Mouse (Mus musculus) liver (tissue): ENCODE data around the gene Rnf151.
"Not testable (repeated sequence)": the region's sequence is repeated elsewhere in the genome, so short reads cannot be mapped to it uniquely, and the experiment has no call there.

Source experiments
- DNase-seq: peaks from one replicate; pipeline ENCODE4 v3.0.0-alpha.2; 2020; ENCODE audit warnings: mixed read lengths

Gene Rnf151

DNA sequence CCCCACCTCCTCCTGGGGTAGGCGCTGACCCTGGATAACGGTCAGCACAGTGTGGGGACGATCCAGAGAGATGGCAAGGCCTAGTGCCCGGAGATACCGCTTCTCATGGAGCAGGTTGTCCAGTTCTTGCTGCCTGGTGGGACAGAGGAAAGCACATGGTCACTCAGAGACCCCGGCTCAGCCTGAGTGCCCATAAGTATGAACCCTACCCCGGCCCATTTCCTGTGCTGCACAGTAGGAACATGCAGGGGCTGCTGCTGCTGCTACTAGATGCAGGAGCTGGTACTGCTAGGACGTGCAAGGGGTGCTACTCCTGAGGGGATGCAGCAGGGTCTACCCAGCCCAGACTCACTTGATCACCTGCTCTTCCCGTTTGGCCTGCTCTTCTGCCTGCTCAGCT lies 16.6 kb downstream of the Rnf151 start:
- no peak for DNase-seq

DNA sequence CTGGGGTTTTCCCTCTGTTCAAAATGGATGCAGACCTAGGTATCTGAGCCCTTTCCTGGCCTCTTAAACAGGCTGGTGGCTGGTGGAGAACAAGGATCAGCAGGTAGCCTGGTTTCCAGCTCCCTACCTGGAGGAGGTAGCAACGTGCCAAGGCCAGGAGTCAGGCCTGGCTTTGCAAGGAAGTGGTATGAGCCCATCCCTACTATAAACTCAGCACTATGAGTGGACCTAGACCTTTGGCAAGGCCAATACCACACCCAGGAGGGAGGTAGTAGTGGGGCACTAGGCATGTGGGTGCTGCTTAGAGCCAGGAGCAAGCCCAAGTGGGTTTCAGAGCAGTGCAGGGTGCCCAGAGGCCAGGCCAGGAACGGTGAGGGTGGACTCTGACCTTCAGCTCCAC lies 18.4 kb downstream of the Rnf151 start:
- DNase-seq: no peak

GRCm38 (mm10) chr17:24698715-24699114 lies 19.1 kb downstream of the Rnf151 start:
- no peak for DNase-seq

- DNase-seq: no peak
Measured at GRCm38 (mm10) chr17:24697985-24698384, 19.9 kb downstream of the Rnf151 start.

DNA sequence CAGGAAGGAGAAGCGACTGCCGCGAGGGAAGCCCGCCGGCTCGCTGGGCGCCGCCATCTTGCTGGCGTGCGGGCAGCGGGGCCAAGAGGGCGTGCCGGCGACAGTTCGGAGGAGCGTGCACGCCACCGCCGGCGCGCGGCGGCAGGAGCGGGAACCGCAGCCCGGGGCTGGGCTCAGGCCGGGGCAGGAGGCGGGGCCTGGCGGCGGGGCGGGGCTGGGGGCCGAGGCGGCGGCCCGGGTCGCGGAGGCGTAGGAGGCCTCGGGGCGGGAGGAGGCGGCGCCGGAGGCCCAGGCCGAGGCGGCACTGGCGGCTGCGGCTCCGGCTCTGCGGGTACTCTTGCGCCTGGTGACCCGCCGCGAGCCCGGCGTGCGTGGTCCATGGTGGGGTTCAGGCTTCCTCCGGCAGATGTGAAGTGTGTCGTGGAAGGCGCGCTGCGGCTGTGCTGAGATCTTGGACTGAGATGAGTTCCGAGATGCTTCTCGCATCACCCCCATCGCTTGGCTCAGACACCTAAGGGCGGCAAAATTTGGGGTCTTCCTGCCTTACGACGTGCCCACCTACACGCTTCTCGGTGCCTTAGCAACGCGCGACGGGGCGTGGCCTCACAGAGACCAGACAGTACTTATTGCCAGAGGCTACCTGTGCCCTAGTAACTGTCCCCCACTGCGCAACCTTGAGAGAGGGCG lies 21.7 kb downstream of the Rnf151 start, which contains the start of the genes Gfer and Noxo1:
Gfer (minus strand) TSS at position 146 of the 687 bp plus-strand sequence.
Noxo1 (plus strand) TSS at position 224 of the 687 bp plus-strand sequence.
- peak; percentile 96 for DNase-seq

GRCm38 (mm10) chr17:24695326-24696010 lies 22.4 kb downstream of the Rnf151 start:
- DNase-seq: no peak

GRCm38 (mm10) chr17:24692385-24692784 lies 25.5 kb downstream of the Rnf151 start:
- no peak for DNase-seq

GRCm38 (mm10) chr17:24689251-24690081 lies 28.4 kb downstream of the Rnf151 start, which contains the start of gene Syngr3:
Gene Syngr3 (minus strand): TSS chr17:24689955.
- no peak for DNase-seq

GRCm38 (mm10) chr17:24687599-24687998 lies 30.3 kb downstream of the Rnf151 start:
- no peak for DNase-seq

DNA sequence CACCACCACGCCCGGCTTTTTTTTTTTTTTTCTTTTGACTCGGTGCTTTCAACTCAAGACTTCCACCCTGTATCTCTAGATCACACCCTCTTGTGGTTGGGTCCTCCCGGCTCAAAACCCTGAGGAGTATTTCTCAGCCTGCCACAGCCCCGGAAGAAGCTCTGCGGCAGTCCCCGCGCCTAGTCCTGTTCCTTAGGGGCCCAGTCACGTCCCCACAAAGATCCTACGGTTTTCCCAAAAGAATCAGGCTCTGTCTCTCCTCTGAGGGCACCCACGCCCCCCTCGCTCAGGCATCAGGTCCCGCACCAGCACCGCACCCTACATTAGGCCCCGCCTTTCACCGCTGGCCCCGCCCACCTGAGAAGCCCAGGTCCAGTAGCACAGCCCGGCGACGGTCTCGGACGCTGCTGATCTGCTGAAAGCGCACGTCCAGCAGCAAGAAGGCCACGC lies 30.7 kb downstream of the Rnf151 start:
- peak; percentile 80 for DNase-seq

DNA sequence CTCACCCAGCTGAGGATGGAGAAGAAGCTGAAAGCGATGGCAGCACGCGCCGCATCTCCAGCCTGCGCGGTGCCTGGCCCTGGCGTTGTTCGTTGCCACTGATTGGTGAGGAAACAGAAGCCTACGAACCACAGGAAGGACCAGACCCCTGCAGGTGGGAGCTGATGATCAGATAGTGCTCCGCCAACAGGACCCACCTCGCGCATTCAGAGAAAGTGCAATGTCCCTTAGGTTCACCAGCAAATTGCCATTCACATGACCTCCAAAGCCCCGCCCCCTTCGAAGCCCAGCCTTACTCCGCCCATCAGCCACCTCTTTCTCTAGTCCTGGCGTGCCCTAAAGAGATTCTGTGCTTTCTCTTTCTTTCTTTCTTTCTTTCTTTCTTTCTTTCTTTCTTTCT lies 31.3 kb downstream of the Rnf151 start:
- peak; percentile 78 for DNase-seq

- DNase-seq: no peak
Measured at GRCm38 (mm10) chr17:24677500-24678080, 40.3 kb downstream of the Rnf151 start.

DNA sequence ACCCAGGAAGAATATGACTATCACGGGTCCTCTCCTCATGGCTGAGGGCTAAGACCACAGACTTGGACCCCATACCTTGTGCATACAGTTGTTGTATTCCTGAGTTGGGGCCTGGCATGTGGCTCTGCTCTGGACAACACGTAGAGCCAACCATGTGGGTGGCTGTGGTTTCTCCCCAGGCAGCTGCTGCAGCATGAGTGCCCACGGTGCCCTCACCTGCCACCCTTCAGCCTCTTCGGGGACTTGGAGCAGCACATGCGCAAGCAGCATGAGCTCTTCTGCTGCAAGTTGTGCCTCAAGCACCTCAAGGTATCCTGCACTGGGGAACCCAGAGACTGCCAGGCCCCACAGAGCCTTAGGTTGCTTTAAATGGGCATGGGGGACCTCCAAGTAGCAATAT lies 41.0 kb downstream of the Rnf151 start:
- no peak for DNase-seq

DNA sequence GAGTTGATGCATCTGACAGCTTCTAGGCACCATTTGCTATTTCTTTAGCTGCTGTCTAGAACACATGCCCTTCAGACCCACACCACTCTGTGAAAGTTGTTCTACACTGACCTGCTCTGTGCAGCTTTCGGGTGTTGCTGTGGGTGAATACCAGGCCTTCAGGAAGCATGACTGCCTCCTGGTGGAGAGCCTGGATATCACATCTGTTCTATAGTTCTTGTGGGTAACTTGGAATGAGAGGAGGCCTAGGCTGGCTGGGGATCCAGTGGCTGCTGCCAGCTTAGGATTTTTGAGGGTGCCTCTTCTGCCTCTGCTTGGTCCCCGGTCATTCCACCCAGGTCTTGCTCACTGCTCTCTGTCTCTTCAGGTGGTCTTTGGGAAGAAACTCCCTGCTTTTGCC lies 41.7 kb downstream of the Rnf151 start:
- peak; percentile 71 for DNase-seq

GRCm38 (mm10) chr17:24674277-24674676 lies 43.6 kb downstream of the Rnf151 start:
- no peak for DNase-seq

- DNase-seq: peak; percentile 66
Measured at GRCm38 (mm10) chr17:24672141-24672540, 45.7 kb downstream of the Rnf151 start.

GRCm38 (mm10) chr17:24671346-24671745 lies 46.5 kb downstream of the Rnf151 start:
- no peak for DNase-seq

- no peak for DNase-seq
Measured at GRCm38 (mm10) chr17:24670246-24670844, 47.5 kb downstream of the Rnf151 start.

GRCm38 (mm10) chr17:24669545-24670245 lies 48.2 kb downstream of the Rnf151 start, which contains the start of gene Zfp598:
Gene Zfp598 (plus strand): TSS chr17:24669687.
- peak; percentile 95 for DNase-seq

- DNase-seq: not testable (repeated sequence)
Measured at GRCm38 (mm10) chr17:24669214-24669544, 48.7 kb downstream of the Rnf151 start.

DNA sequence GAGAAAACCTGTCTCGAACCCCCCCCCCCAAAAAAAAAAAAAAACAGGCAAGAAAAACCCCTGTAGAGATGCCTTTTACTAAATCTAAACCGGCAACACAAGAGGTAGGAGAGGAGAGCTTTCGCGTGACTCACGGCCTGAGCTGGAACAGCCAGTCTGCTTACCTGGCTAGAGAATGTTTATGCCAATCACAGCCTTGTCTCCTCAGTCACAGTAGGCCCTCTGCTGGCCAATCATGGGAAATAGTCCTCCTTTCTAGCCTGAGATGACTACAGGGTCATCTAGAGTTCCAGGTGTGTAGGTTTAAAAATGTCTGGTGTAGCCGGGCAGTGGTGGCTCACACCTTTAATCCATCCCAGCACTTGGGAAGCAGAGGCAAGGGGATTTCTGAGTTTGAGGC lies 50.4 kb downstream of the Rnf151 start:
- DNase-seq: peak; percentile 60

GRCm38 (mm10) chr17:24667011-24667410 lies 50.9 kb downstream of the Rnf151 start:
- DNase-seq: not testable (repeated sequence)
